Mouse (Mus musculus) adrenal gland (tissue): ENCODE measurements around the gene Fcgr3.

Experiments used
- intact Hi-C: fragments of 180-260 bp; cut with DNase I; formaldehyde crosslinking; loops from one replicate; pipeline ENCODE4 v1.15.1; 2025

The Fcgr3 gene

DNA sequence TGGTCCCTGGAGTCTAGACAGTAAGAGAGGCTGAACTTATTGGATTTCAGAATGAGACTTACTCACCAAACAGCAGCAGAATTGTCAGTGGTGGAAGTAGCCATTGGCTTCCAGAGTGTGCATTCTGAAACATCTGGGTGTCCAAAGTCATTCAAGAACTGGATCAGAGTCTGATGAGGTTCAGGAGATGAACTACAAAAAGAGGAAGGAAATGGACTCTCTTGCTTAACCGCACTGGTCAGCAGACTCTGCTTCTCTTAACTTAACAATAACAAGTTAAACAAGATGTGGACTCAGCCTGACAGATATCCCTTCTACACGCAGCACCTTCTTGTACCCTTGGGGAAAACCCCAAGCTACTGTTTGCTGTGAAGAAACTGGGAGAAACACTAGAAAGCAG, 5.5 kb downstream of the Fcgr3 start:
- intact Hi-C loops = no loop called here

GRCm38 (mm10) chr1:171057253-171057652, 7.5 kb downstream of the Fcgr3 start:
- intact Hi-C loops = no loop called here

- intact Hi-C loops = no loop called here
Measured at GRCm38 (mm10) chr1:171053305-171053704, 11.4 kb downstream of the Fcgr3 start.

DNA sequence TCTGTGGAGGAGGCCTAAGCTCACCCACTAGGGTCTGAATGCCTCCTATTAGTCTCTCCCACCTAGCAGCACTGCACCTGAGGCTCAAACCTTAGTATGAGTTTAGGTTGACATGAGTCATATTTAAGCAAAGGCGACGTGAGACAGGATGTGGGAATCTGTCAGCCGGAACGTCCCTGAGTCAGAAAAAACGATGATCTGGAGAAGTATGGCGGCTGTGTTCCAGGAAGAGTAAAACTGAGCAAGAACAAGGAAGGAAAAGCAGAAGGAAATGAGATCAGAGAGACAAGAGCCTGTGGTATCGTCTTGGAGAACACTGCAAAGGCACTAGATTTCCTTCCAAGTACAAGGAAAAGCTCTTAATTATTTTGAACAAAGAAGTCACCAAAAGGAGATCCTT, 14.0 kb downstream of the Fcgr3 start:
- intact Hi-C loops = no loop called here

DNA sequence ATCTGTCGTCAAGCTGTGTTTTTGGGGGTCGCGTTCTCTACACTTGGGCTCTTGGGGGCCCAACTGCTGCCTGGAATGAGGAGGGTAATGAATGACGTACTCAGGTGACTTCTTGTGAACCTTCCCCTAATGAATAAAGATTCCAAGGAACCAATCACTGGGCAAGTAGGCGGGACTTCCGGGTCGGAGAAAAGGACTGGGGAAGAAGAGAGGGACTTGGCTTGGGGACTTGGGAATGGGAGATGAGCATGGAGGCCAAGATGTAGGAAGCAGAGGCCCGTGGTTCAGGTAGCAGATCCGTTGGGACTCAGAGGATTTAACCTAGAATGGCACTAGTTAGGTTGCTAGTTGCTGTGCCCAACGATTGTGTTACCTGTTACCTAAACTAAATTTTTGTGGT, 15.5 kb downstream of the Fcgr3 start:
- intact Hi-C loops = no loop called here

GRCm38 (mm10) chr1:171046501-171046900, 18.2 kb downstream of the Fcgr3 start:
- intact Hi-C loops = no loop called here

GRCm38 (mm10) chr1:171045079-171045465, 19.7 kb downstream of the Fcgr3 start:
- intact Hi-C loops = no loop called here

- intact Hi-C loops = no loop called here
Measured at GRCm38 (mm10) chr1:171044365-171045078, 20.2 kb downstream of the Fcgr3 start.

DNA sequence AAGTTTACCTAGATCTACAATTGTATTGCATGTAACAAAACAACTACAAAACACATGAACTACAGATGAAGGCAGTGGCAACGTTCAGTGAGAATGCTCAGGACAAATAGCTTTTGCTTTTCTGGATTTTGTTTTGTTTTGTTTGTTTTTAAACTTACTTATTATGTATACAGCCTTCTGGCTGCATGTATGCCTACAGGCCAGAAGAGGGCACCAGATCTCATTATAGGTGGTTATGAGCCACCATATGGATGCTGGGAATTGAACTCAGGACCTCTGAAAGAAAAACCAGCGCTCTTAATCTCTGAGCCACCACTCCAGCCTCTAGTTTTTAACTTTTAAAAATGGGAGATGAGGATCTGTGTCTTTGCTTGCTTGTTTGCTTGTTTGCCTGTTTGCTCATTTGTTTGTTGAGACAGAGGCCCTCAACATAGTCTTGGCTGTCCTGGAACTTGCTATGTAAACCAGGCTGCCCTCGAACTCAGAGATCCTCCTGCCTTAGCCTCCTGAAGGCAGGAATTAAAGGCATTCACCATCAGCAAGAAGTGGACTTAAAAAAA, 21.1 kb downstream of the Fcgr3 start:
- intact Hi-C loops = no loop called here

DNA sequence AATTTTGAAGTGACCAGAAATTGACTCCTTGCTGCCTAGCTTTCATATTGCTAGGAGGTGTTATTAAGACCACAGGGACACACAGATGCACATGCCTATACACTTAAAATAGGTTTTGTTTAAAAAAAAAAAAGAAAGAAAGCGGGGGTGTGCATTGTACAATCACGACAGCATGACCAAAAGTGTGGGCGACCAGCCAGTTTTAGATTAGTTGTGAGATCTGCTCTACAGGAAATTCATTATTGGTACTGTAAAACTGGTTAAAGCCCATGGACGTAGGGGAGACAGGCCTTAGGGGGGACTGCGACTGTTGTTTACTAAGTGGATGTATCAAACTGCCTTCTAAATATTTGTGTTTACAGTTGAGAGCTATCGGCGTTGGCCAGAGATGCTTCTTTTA, 24.9 kb downstream of the Fcgr3 start:
- intact Hi-C loops = loop anchor here (5.0 kb wide), 1 partner anchor 62 kb away; no protein-coding TSS in a partner anchor

DNA sequence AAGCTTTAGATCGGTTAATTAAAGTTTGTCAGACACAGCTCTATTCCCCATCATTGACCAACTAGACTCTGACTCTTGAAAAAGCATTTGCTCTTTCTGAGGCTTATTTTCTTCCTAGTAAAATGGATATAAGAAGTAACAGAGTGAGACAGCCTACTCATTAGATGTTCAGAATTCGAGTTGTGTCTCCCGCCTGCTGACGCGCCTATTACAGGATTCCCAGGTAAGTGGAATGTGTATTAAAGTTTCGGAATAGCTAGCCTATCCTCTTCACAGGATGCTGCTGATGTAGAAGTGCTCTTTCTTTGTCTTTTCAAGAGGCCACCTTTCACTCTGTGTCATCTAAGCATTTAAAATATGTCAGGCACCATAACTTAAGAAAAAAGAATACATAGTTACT, 25.6 kb downstream of the Fcgr3 start:
- intact Hi-C loops = loop anchor here (5.0 kb wide), 1 partner anchor 63 kb away; no protein-coding TSS in a partner anchor

- intact Hi-C loops = loop anchor here (5.0 kb wide), 1 partner anchor 64 kb away; no protein-coding TSS in a partner anchor
Measured at GRCm38 (mm10) chr1:171037861-171038721, 26.6 kb downstream of the Fcgr3 start.

DNA sequence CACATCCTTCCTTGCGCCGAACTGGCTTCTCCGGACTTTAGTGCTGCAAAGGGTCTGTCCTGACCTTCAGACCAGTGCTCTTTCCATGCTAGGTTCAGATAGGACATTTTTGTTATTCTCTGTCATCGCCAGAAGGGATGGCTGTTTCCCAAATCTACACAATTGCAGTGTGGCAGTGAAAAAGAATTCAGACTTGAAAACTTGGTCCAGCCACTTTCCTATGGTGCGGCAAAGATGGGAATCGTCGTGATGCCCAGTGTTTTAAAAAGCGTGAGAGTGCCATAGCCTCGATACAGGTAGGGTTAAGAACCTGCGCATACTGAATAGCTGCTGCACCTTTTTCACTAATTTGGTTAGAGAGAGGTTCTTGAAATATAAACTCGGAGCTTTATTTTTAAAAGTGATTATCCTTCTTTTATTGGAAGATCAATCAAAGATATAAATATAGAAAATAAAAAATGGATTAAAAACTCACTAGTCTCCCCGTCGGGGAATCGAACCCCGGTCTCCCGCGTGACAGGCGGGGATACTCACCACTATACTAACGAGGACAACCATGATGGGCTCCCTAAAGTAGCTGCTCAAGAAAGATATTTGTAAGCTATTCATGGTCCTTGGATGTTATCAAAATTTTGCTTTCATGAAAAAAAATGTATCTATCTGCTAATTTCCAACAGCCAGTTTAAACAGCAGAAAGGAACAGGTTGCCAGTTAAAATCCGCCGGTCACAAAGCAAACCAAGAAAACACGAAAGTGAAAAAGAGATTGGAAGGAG, 28.0 kb downstream of the Fcgr3 start:
- intact Hi-C loops = loop anchor here (5.0 kb wide), 1 partner anchor 66 kb away; no protein-coding TSS in a partner anchor

DNA sequence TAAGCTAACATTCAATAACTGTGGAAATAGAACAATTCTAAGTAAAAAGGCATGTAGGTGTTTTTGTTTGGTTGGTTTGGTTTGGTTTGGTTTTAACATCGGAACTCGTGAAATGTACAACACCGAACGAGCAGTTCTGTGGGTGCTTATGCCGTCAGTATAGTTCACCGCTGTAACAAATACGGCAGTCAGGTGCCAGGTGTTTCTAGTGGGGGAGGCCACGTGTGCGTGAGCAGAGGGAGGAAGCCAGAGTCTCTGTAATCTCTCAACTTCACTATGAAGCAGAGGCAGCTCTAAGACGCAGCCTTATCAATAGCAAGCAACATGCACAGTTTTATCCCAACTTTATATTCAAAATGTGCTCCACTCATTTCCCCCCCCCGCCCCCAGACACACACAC, 29.1 kb downstream of the Fcgr3 start:
- intact Hi-C loops = loop anchor here (5.0 kb wide), 1 partner anchor 67 kb away; no protein-coding TSS in a partner anchor

DNA sequence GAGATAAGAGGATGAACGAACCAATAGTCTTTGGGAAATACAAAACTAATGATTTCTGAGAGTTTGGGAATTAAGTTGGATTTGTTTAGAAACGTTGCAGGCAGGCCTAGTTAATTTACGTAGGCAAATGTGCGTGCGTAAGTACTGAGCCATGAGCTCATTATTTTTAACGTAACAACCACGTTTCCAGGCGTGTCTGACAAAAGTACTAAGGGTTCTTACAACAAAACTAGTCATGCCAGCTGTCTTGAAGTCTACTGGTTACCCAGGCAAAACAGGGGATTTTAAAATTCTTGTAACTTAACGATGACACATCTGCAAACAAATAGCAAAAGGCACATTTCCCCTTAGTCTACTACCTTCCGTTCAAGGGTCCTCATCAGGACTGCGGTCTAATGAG, 30.5 kb downstream of the Fcgr3 start:
- intact Hi-C loops = no loop called here

DNA sequence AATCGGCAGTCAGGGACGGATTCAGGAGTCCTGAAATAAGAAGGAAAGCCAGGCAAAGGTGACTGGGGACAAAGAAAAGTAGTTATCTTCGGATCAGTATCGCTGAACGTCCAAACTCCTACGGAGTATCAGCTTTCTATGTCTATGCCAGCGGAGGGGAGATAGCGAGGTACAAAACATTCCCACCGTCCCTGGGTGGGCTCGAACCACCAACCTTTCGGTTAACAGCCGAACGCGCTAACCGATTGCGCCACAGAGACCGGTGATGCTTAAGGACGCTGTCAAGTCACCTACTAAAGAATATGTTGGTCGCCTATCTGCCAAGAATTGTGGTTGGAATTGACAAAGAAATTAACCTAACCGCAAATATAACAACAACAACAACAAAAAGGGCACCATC, 31.0 kb downstream of the Fcgr3 start:
- intact Hi-C loops = no loop called here

DNA sequence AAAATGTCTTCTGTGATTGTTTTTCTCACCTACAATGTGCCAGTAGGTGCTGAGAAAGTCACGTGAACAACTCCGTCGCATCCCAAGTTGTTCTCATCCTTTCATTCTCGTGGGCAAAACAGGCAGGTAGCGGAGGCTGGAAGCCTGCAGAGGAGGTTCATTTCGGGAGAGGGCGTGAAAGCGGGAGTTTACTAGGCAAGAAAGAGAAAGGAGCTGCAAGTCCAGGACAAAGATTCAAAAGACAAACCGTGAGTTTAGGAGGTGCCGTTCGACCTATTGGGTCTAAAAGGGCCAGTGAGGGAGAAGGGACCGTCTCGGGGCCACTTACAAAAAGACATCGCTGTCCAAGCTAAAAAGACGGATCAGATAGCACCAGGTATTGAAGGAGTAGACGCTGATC, 31.5 kb downstream of the Fcgr3 start:
- intact Hi-C loops = no loop called here

- intact Hi-C loops = no loop called here
Measured at GRCm38 (mm10) chr1:171032691-171033090, 32.0 kb downstream of the Fcgr3 start.

DNA sequence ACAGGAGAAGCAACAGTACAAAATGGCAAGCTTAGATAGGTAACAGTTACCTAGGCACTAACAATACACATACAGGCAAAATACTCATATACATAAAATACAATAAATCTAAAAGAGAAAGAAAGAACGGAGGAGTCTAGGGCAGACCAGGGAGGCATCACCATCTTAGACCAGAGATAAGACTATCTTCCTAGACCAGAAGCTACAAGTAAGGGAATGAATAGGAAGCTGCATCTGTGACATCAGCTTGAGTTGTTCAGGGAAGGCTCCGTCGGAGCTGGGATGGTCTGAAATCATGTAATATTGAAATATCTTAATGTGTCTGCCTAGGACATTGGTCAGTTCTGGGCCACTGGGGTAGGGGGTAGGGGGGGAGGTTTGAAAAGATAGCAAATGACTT, 33.0 kb downstream of the Fcgr3 start:
- intact Hi-C loops = no loop called here

DNA sequence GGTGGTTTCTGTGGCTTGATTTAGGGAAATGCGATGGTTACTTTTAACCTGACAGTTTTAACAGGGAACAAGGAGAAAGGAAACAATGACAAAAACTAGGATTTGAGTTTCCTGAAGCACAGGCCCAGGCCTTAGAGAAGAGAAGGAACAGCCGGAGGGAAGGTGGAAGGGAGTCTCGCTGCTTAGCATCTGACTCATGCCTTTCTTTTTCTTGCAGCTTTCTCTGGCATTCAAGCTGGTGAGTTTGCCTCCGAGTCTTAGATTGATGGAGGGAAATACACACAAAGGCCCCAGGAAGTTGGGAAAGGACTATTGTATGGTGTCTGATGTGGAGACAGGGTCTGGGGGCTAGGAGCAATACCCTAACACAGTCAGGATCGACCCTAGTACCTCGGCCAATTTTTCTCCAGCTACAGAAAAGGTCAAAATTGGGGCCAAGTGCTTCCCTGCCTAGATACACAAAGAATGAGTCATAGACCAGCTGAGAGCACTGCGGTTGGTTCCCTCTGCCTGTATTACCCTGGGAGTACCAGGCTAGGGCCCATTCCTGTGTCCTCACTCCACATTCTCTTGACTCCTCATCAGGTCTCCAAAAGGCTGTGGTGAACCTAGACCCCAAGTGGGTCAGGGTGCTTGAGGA, 45.3 kb downstream of the Fcgr3 start:
- intact Hi-C loops = no loop called here

- intact Hi-C loops = no loop called here
Measured at GRCm38 (mm10) chr1:171018737-171019136, 46.0 kb downstream of the Fcgr3 start, which contains the start of gene Fcgr4. TSS of gene Fcgr4 (plus strand) at chr1:171018920.
